28 mouse cellular contexts compared by ENCODE assay signal in the genomic region with DNA sequence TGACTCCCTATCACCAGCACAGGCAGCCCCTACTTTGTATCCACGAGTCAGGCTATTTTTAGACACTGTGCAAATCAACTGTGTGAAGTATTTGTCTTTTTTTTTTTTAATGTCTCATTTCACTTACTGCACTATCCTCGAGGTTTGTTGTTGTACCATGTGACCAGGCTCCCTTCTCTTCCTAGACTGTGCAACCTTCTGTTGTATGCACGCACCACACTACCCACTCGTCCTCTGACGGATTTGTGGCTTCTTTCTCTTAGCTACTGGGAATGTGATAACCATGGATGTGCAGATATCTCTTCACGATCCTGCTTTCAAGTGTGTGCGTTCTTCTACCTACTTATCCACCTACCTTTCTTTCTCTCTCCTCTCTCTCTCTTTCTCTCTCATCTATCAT. TPM values are rescaled to one million over a fixed set of nuclear protein-coding genes. Genes with fewer than 3 reads are reported as not detected.
"Had no signal": no experiment of that assay in that cellular context is flagged by ENCODE, and none has a peak within 500 bp of the region (broad histone marks: within the 10 kb centered on the region; RNA-seq: fewer than 3 reads in every experiment).

No protein-coding gene starts in this region.

- H3K4me3 ChIP-seq: lung, embryonic 15.5 days; megakaryocyte, embryonic 14.5 days; midbrain, embryonic 13.5 days; midbrain, embryonic 15.5 days; myocyte; neural tube, embryonic 13.5 days; neural tube, embryonic 15.5 days had no signal

- H3K4me2 ChIP-seq: lung, embryonic 15.5 days; midbrain, embryonic 11.5 days; midbrain, embryonic 13.5 days; midbrain, embryonic 15.5 days; neural tube, embryonic 13.5 days; neural tube, embryonic 15.5 days had no signal

- H3K27ac ChIP-seq: lung, embryonic 15.5 days; macrophage; midbrain, embryonic 13.5 days; midbrain, embryonic 15.5 days; neural tube, embryonic 13.5 days; neural tube, embryonic 15.5 days had no signal

- ATAC-seq: lung, postnatal 0 days; midbrain, embryonic 13.5 days; midbrain, embryonic 15.5 days had no signal

- H3K9me3 ChIP-seq: lung, embryonic 15.5 days; megakaryocyte, embryonic 14.5 days; midbrain, embryonic 13.5 days; midbrain, embryonic 15.5 days; neural tube, embryonic 13.5 days; neural tube, embryonic 15.5 days had no signal

- H3K36me3 ChIP-seq: lung, embryonic 15.5 days; midbrain, embryonic 13.5 days; midbrain, embryonic 15.5 days; neural tube, embryonic 13.5 days; neural tube, embryonic 15.5 days had no signal

- H3K9ac ChIP-seq: lung, embryonic 15.5 days; midbrain, embryonic 13.5 days; midbrain, embryonic 15.5 days; neural tube, embryonic 13.5 days; neural tube, embryonic 15.5 days had no signal

- DNase-seq: lung, adult 2 months; lung, postnatal 14 days; lung, postnatal 36 days; retina, postnatal 1 day; right cerebral cortex, adult 18-20 months; right cerebral cortex, postnatal 25 days; right cerebral cortex, postnatal 4 days; spleen, adult 18-20 months; thymus, adult 18-20 months; thymus, postnatal 14 days; thymus, postnatal 36 days had no signal

- H3K27me3 ChIP-seq: lung, embryonic 15.5 days; megakaryocyte, embryonic 14.5 days; midbrain, embryonic 13.5 days; midbrain, embryonic 15.5 days; neural tube, embryonic 13.5 days; neural tube, embryonic 15.5 days had no signal

- H3K4me1 ChIP-seq: midbrain, embryonic 13.5 days; midbrain, embryonic 15.5 days; neural tube, embryonic 13.5 days; neural tube, embryonic 15.5 days had no signal

RNA-seq across cellular contexts. Expression of a gene that starts 12.6 kb away (rescaled TPM):
- total RNA-seq: megakaryocyte progenitor cell, adult 5-6 weeks; midbrain, postnatal 0 days had no signal
- polyA plus RNA-seq: lung, embryonic 15.5 days; lung, postnatal 0 days; macrophage; midbrain, embryonic 11.5 days; midbrain, embryonic 13.5 days; midbrain, embryonic 15.5 days; midbrain, postnatal 0 days; myocyte; neural tube, embryonic 11.5 days; neural tube, embryonic 13.5 days; neural tube, embryonic 15.5 days; small intestine, adult 2 months; stomach, embryonic 14.5 days; stomach, embryonic 16.5 days; thymus, postnatal 0 days had no signal

RNA-seq across cellular contexts. Expression of a gene that starts 41.5 kb away (rescaled TPM):
- total RNA-seq: megakaryocyte progenitor cell, adult 5-6 weeks had no signal
